Mouse (Mus musculus) intestine, postnatal 0 days (tissue): ENCODE measurements around the gene Acot5. TPM values are rescaled to one million over a fixed set of nuclear protein-coding genes. Genes with fewer than 3 reads are reported as not detected.

Experiments
- ATAC-seq: fragments of 200-750 bp; cut with Nextera tagmentation; 2 replicates; pipeline ENCODE4 v1.8.0; 2017; ENCODE audit warnings: mild to moderate bottlenecking, moderate TSS enrichment, moderate library complexity
- H3K27ac ChIP-seq: fragments of 300-500 bp; sonication (generic); 2 replicates; pipeline ENCODE4 v1.5.1; 2014; ENCODE audit warnings: mild to moderate bottlenecking, low read depth, low read length, moderate library complexity
- H3K27me3 ChIP-seq: fragments of 300-500 bp; sonication (generic); replicated peaks from 2 replicates; pipeline ENCODE4 v1.6.1; 2014; ENCODE audit warnings: low read length, mixed read lengths; ENCODE audit not compliant: control insufficient read depth, insufficient read depth
- H3K36me3 ChIP-seq: fragments of 300-500 bp; sonication (generic); 2 replicates; pipeline ENCODE4 v1.6.1; 2014; ENCODE audit warnings: mild to moderate bottlenecking, moderate library complexity; ENCODE audit not compliant: control insufficient read depth, insufficient read depth
- H3K4me1 ChIP-seq: fragments of 300-500 bp; sonication (generic); replicated peaks from 2 replicates; pipeline ENCODE4 v1.6.1; 2014; ENCODE audit warnings: antibody characterized with exemption, low read length, mixed read lengths; ENCODE audit not compliant: control insufficient read depth, insufficient read depth
- H3K4me2 ChIP-seq: fragments of 300-500 bp; sonication (generic); replicated peaks from 2 replicates; pipeline ENCODE4 v1.6.1; 2014; ENCODE audit warnings: low read depth, mild to moderate bottlenecking, moderate library complexity
- H3K4me3 ChIP-seq: fragments of 300-500 bp; sonication (generic); 2 replicates; pipeline ENCODE4 v1.5.1; 2014; ENCODE audit warnings: low read depth, low read length
- H3K9ac ChIP-seq: fragments of 300-500 bp; sonication (generic); 2 replicates; pipeline ENCODE4 v1.6.1; 2014; ENCODE audit warnings: mild to moderate bottlenecking, low read depth, low read length
- H3K9me3 ChIP-seq: fragments of 300-500 bp; sonication (generic); 2 replicates; pipeline ENCODE4 v1.6.1; 2016; ENCODE audit warnings: mixed run types; ENCODE audit not compliant: control insufficient read depth
- CTCF ChIP-seq: sonication (generic); IDR thresholded peaks from 2 replicates; pipeline ENCODE4 v1.5.1; 2016; ENCODE audit warnings: low read depth, mild to moderate bottlenecking, control low read depth, antibody characterized with exemption, moderate library complexity
- WGBS: fragments of 180-500 bp; shearing (Covaris S2); extraction: QIAGEN DNeasy Blood & Tissue Kit; methylation state at CpG from one replicate; pipeline ENCODE4 v1.1.7; 2014; 5-methylcytosine and 5-hydroxymethylcytosine counted together
- polyA plus RNA-seq: library from polyadenylated mRNA; unstranded; fragments of >200 nt; fragmentation: Nextera tagmentation; extraction: Ambion mirVana; gene quantifications from 2 replicates; pipeline ENCODE4 v1.2.1, GENCODE M21; 2015

Gene Acot5
- polyA plus RNA-seq, 1 experiment from 2014 or later: 6.6 TPM

- Histone ChIP-seq H3K9ac (no peak overlapping the region), H3K4me3 (no peak overlapping the region), H3K27ac (no peak overlapping the region), H3K27me3 (no peaks in the 10 kb centered on the region), H3K4me1 (no peaks in the 10 kb centered on the region), H3K36me3 (no peaks in the 10 kb centered on the region), H3K9me3 (no peaks in the 10 kb centered on the region), H3K4me2 (no peak overlapping the region)
- WGBS: 95% methylated on average over 5 of the region's 5 CpGs
- ATAC-seq: no peak
- no peak for TF ChIP-seq CTCF
Observed at GRCm38 (mm10) chr12:84119584-84119983, 50.5 kb downstream of the Acot5 start.

Other genes starting within 250 kb of the Acot5 start
- gene Numb, start 147.4 kb upstream of the Acot5 start, polyA plus RNA-seq: 28.9 and 34.4 TPM in 2 replicates
- 11.4 and 12.4 TPM in 2 replicates for gene Riox1, start 118.7 kb upstream of the Acot5 start, polyA plus RNA-seq
- 0.04 TPM in 1 of 2 replicates, not detected in the other for gene Heatr4, start 84.5 kb upstream of the Acot5 start, polyA plus RNA-seq
- gene Acot2, start 81.5 kb upstream of the Acot5 start, polyA plus RNA-seq: 63.7 and 69.3 TPM in 2 replicates
- 251 and 267 TPM in 2 replicates for gene Acot1, start 59.8 kb upstream of the Acot5 start, polyA plus RNA-seq
- 45.2 and 53.8 TPM in 2 replicates for gene Acot4, start 30.9 kb upstream of the Acot5 start, polyA plus RNA-seq
- not detected in 2 replicates for gene Gm49366, start 30.4 kb upstream of the Acot5 start, polyA plus RNA-seq
- gene Acot3, start 17.2 kb upstream of the Acot5 start, polyA plus RNA-seq: 22.5 and 28.2 TPM in 2 replicates
- gene Acot6, start 31.3 kb downstream of the Acot5 start, polyA plus RNA-seq: 8.4 and 9.7 TPM in 2 replicates
- 1.0 and 1.3 TPM in 2 replicates for gene Dnal1, start 45.0 kb downstream of the Acot5 start, polyA plus RNA-seq
- gene Pnma1, start 79.2 kb downstream of the Acot5 start, polyA plus RNA-seq: 0.30 and 0.43 TPM in 2 replicates
- gene Elmsan1, start 149.6 kb downstream of the Acot5 start, polyA plus RNA-seq: 4.4 and 4.9 TPM in 2 replicates
- 35.3 and 41.2 TPM in 2 replicates for gene Ptgr2, start 215.9 kb downstream of the Acot5 start, polyA plus RNA-seq
- 34.2 and 34.5 TPM in 2 replicates for gene Zfp410, start 247.5 kb downstream of the Acot5 start, polyA plus RNA-seq